Mouse (Mus musculus): Measurements from ENCODE around the gene Ern1. TPM values are rescaled to one million over a fixed set of nuclear protein-coding genes. Genes with fewer than 3 reads are reported as not detected.

Ern1 gene
- polyA plus RNA-seq, 1 experiment from 2014 or later = 6.3 TPM

DNA sequence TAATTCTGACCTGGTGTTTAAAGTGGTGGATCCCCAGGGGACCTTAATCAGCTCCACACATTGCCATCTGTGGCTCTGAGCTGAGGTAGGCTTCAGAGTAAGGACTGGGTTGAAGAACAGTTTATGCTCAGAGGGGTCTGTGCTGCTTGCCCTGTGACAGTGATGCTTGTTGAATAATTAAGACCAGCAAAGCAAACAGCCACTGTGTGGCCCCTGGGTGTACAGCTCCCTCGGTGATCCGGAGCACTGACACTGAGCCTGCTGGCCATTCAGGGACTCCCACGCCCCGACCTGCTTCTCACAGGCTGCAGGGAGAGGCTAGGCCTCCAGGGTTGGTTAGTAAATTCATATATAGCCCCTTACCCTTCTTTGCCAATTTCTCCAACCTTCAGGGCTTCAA, 31.9 kb upstream of the Ern1 start:
- WGBS = 52% methylated on average over 4 of the region's 4 CpGs
- ATAC-seq (ENCODE audit: insufficient number of reproducible peaks, low FRiP score, low TSS enrichment, low read depth) = no peak

DNA sequence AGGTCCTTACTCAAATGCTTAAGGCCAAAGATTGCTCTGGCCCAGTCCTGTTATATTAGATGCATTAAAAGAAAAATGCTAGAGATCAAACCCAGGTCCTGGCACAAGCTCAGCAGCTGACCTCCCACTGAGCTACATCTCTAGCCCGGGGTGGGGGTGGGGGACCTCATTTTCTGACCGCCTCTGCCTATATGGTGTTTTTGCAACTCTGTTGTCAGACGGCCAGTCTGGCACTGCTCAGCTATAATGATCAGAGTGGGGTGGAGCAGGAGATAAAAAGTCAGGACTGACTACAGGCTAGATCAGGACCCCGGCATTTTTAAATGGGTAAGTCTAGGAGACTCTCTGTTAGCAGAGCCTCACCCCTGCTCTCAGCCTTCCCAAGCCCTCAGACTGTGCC, 30.7 kb upstream of the Ern1 start:
- H3K36me3 ChIP-seq = no peaks in the 10 kb centered on the region
- no peak overlapping the region for H3K4me3 ChIP-seq (replicated peaks)
- H3K9ac ChIP-seq = no peak overlapping the region
- peak; percentile 46; the same call in 1 of the 2 replicates for ATAC-seq (ENCODE audit: insufficient number of reproducible peaks, low FRiP score, low TSS enrichment, low read depth)
- H3K4me1 ChIP-seq = peaks cover 15% of the 10 kb centered on the region
- no peaks in the 10 kb centered on the region for H3K9me3 ChIP-seq (replicated peaks)
- H3K4me2 ChIP-seq (replicated peaks) = no peak overlapping the region
- no peaks in the 10 kb centered on the region for H3K27me3 ChIP-seq
- 38% methylated on average over 4 of the region's 4 CpGs for WGBS
- H3K27ac ChIP-seq (replicated peaks) = peak overlapping the region; percentile 72

More for the DNA sequence above, 31.9 kb upstream of the Ern1 start:
- Histone ChIP-seq H3K27me3 (no peaks in the 10 kb centered on the region), H3K4me1 (peaks cover 15% of the 10 kb centered on the region), H3K36me3 (no peaks in the 10 kb centered on the region), H3K4me2 (replicated peaks) (no peak overlapping the region), H3K9ac (no peak overlapping the region), H3K27ac (replicated peaks) (no peak overlapping the region), H3K4me3 (replicated peaks) (no peak overlapping the region), H3K9me3 (replicated peaks) (no peaks in the 10 kb centered on the region)

DNA sequence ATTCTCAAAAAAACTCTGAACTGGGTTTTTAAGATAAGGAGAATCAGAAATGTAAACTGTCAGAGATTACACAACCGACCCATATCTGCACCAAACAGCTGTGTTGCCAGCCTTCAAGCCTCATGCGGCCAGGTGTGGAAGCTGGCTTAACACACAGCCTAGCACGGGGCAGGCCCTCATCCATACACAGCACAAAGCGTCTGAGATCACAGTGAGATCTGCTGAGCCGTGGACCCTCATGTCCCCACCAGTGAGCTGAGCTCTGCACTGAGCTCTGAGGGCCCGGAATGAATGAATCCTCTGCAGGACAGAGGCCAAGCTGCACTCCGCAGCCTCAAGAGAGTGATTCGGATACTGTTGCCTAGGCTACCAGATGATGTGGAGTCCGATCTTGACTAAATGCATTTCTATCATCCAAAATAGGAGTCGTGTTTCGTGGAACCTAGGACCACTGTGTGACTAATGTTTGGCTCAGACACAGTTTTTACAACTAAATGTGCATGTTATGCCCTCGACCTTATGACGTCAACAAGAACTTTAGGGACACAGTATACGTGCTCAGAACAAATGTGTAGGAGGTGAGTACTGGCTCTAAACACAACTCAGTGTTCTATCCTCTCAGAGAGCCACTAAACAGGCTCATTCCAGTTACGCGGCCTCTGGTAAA, 27.6 kb upstream of the Ern1 start:
- 0 out of 2 replicates have a peak, but pooled peaks cover 3% of the 10 kb centered on the region for H3K36me3 ChIP-seq
- 68% methylated on average over 16 of the region's 16 CpGs for WGBS
- peaks cover 15% of the 10 kb centered on the region for H3K4me1 ChIP-seq
- no peak for ATAC-seq (ENCODE audit: insufficient number of reproducible peaks, low FRiP score, low TSS enrichment, low read depth)
- H3K4me3 ChIP-seq (replicated peaks) = no peak overlapping the region
- no peaks in the 10 kb centered on the region for H3K9me3 ChIP-seq (replicated peaks)
- no peak overlapping the region for H3K27ac ChIP-seq (replicated peaks)
- no peak overlapping the region for H3K9ac ChIP-seq
- H3K4me2 ChIP-seq (replicated peaks) = no peak overlapping the region
- no peaks in the 10 kb centered on the region for H3K27me3 ChIP-seq

DNA sequence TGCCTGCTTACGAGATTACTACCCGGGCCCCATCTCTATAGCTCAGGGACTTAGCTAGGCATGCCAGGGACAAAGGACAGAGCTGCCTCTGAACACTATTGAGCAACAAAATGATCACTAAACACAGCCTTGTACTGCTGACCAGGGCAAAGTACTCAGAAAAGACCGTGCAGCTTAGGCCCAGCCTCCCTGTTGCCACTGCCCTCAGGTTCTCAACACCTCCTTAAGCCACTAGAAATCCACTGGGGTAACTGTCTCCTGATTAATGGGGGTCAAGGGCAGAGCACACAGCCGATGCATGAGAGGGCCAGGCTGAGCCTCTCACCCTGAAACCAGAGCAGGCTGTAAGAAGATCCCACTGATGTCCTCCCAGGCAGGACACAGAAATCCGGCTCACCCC, 26.8 kb upstream of the Ern1 start:
- 60% methylated on average over 5 of the region's 5 CpGs for WGBS
- H3K4me1 ChIP-seq = peaks cover 15% of the 10 kb centered on the region
- H3K27me3 ChIP-seq = no peaks in the 10 kb centered on the region
- H3K36me3 ChIP-seq = 0 out of 2 replicates have a peak, but pooled peaks cover 7% of the 10 kb centered on the region
- no peak overlapping the region for H3K4me3 ChIP-seq (replicated peaks)
- no peak for ATAC-seq (ENCODE audit: insufficient number of reproducible peaks, low FRiP score, low TSS enrichment, low read depth)
- no peak overlapping the region for H3K27ac ChIP-seq (replicated peaks)
- H3K9me3 ChIP-seq (replicated peaks) = no peaks in the 10 kb centered on the region
- H3K4me2 ChIP-seq (replicated peaks) = no peak overlapping the region
- no peak overlapping the region for H3K9ac ChIP-seq

DNA sequence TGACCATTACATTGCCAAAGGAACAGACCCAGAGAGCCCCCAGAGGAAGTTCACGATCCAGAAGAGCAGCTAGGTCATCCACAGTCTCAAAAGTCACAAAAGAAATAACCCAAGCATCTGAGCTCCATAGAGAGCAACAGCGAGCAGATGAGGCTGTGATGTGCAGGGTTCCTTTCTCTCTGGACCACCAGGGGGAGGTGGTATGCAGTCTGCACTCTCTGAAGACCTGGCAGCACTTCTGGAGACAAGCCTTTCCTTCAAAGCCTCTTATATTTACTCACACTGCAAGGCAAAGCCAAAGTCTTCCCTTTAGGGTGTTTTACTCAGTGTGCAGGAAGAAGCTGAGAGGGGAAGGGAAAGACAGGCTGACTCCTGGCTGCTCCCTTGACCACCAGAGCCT, 25.5 kb upstream of the Ern1 start:
- Histone ChIP-seq H3K27ac (replicated peaks) (no peak overlapping the region), H3K4me2 (replicated peaks) (no peak overlapping the region), H3K27me3 (no peaks in the 10 kb centered on the region), H3K4me1 (peaks cover 6% of the 10 kb centered on the region), H3K4me3 (replicated peaks) (no peak overlapping the region), H3K36me3 (peaks cover 20% of the 10 kb centered on the region), H3K9ac (no peak overlapping the region), H3K9me3 (replicated peaks) (no peaks in the 10 kb centered on the region)
- 48% methylated on average over 2 of the region's 2 CpGs for WGBS
- ATAC-seq (ENCODE audit: insufficient number of reproducible peaks, low FRiP score, low TSS enrichment, low read depth) = no peak

DNA sequence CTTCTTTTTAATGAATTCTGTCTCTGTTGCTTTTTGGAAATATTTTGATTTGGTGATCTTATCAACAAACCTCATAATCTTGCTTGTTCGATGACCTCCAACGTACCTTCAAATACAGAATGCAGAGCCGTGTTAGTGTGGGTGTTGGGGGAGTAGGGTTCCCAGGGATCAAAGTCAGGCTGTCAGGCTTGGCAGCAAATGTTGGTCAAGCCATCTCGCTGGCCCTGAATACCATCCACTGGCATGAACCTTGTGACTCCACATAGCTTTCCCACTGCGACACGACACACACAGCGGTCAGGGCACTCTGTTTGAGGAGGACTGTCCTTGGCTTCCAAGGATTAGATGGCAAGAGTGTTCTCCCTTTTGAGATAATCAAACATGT, 24.3 kb upstream of the Ern1 start:
- no peaks in the 10 kb centered on the region for H3K27me3 ChIP-seq
- H3K4me3 ChIP-seq (replicated peaks) = no peak overlapping the region
- no peaks in the 10 kb centered on the region for H3K9me3 ChIP-seq (replicated peaks)
- no peaks in the 10 kb centered on the region for H3K4me1 ChIP-seq
- H3K27ac ChIP-seq (replicated peaks) = no peak overlapping the region
- H3K9ac ChIP-seq = no peak overlapping the region
- 93% methylated on average over 7 of the region's 7 CpGs for WGBS
- ATAC-seq (ENCODE audit: insufficient number of reproducible peaks, low FRiP score, low TSS enrichment, low read depth) = no peak
- peaks cover 25% of the 10 kb centered on the region for H3K36me3 ChIP-seq
- H3K4me2 ChIP-seq (replicated peaks) = no peak overlapping the region

DNA sequence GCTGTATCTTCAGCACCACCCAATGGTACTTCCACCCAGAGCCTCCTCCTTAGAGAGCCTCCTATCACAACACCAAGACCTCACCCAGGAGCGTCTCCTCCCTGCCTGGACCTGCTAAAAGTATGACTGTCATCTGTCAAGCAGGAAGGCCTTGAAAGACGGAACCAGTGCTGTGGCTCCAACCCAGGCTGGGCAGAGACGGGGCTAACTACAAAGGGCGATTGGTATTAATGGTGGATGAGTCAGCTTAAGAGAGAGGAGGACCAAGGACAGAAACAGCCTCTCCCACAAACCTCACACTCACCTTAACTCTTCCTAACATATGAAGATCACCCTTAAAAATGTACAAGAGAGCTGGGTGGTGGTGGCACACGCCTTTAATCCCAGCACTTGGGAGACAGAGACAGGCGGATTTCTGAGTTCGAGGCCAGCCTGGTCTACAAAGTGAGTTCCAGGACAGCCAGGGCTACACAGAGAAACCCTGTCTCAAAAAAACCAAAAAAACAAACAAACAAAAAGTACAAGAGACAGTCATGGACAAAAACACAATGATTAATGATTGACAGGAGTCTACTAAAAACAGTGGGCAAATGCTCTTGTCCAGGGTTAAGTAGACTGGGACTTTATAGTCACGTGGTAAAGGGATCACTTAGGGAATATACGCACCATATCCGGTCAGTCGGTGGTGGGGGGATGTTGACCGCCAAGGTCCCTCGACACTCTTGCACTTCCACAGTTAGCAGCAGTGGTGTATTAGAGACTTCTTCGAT, 23.8 kb upstream of the Ern1 start:
- WGBS = 87% methylated on average over 14 of the region's 14 CpGs
- Histone ChIP-seq H3K27me3 (no peaks in the 10 kb centered on the region), H3K4me2 (replicated peaks) (no peak overlapping the region)

DNA sequence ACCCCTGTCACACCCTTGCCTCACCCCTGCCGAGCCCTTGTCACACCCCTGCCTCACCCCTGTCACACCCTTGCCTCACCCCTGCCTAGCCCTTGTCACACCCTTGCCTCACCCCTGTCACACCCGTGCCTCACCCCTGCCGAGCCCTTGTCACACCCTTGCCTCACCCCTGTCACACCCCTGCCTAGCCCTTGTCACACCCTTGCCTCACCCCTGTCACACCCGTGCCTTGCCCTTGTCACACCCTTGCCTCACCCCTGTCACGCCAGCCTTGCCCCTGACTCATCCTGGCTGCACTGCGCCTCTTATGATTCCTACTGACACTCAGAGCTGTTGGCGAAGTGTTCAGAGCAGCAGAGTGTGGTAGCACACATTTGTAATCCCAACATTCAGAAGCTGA, 20.0 kb upstream of the Ern1 start:
- no peak overlapping the region for H3K4me3 ChIP-seq (replicated peaks)
- WGBS = 89% methylated on average over 7 of the region's 7 CpGs
- no peak for ATAC-seq (ENCODE audit: insufficient number of reproducible peaks, low FRiP score, low TSS enrichment, low read depth)
- H3K4me2 ChIP-seq (replicated peaks) = no peak overlapping the region
- no peak overlapping the region for H3K9ac ChIP-seq
- no peaks in the 10 kb centered on the region for H3K9me3 ChIP-seq (replicated peaks)
- peaks cover 32% of the 10 kb centered on the region for H3K36me3 ChIP-seq
- H3K4me1 ChIP-seq = no peaks in the 10 kb centered on the region
- no peak overlapping the region for H3K27ac ChIP-seq (replicated peaks)
- no peaks in the 10 kb centered on the region for H3K27me3 ChIP-seq

More for the DNA sequence above, 23.8 kb upstream of the Ern1 start:
- no peak for ATAC-seq (ENCODE audit: insufficient number of reproducible peaks, low FRiP score, low TSS enrichment, low read depth)
- no peaks in the 10 kb centered on the region for H3K4me1 ChIP-seq
- no peak overlapping the region for H3K27ac ChIP-seq (replicated peaks)
- H3K9ac ChIP-seq = no peak overlapping the region
- peaks cover 26% of the 10 kb centered on the region for H3K36me3 ChIP-seq
- no peak overlapping the region for H3K4me3 ChIP-seq (replicated peaks)
- H3K9me3 ChIP-seq (replicated peaks) = no peaks in the 10 kb centered on the region

DNA sequence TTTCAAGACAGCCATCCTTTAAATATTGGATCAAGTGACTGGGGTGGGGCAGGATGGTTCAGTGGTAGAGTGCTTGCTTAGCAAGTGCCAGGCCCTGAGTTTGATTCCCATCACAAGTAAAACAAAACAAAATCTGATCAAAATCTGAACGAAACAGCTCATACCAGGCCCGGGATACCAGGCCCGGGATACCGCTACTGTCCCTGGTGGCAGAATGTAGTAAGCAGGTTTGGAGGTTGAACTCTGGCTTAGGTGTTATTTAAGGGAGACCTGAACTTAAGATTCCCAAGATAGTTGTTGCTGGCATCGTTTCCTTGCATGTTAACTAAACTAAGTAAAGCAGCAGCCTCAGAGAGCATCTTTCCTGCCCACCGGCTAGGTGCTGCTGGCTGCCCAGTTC, 18.6 kb upstream of the Ern1 start:
- H3K9me3 ChIP-seq (replicated peaks) = no peaks in the 10 kb centered on the region
- H3K4me3 ChIP-seq (replicated peaks) = no peak overlapping the region
- H3K27ac ChIP-seq (replicated peaks) = no peak overlapping the region
- H3K9ac ChIP-seq = no peak overlapping the region
- H3K4me2 ChIP-seq (replicated peaks) = no peak overlapping the region
- 87% methylated on average over 6 of the region's 6 CpGs for WGBS
- ATAC-seq (ENCODE audit: insufficient number of reproducible peaks, low FRiP score, low TSS enrichment, low read depth) = no peak
- no peaks in the 10 kb centered on the region for H3K27me3 ChIP-seq
- H3K4me1 ChIP-seq = no peaks in the 10 kb centered on the region
- H3K36me3 ChIP-seq = peaks cover 31% of the 10 kb centered on the region

DNA sequence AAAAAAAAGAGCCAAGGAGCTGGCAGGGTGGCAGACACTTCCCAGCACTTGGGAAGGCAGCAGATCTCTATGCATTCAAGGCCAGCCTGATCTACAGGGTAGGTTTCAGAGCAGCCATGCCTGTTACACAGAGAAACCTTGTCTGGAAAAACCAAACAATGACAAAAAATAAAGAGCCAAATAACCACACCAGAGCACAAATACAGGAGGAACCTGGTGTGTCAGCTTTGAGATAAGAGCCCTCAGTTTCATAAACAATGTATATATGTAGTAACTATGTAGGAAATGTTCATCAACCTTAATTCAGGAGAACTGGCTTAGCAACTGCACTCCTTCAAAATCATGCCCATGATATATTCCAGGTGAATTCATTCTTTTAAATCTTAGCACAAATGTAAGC, 16.5 kb upstream of the Ern1 start:
- Histone ChIP-seq H3K4me2 (replicated peaks) (no peak overlapping the region), H3K4me3 (replicated peaks) (no peak overlapping the region), H3K27ac (replicated peaks) (no peak overlapping the region), H3K36me3 (peaks cover 21% of the 10 kb centered on the region), H3K9me3 (replicated peaks) (no peaks in the 10 kb centered on the region), H3K27me3 (no peaks in the 10 kb centered on the region), H3K9ac (no peak overlapping the region), H3K4me1 (0 out of 2 replicates have a peak, but pooled peaks cover 3% of the 10 kb centered on the region)
- no peak for ATAC-seq (ENCODE audit: insufficient number of reproducible peaks, low FRiP score, low TSS enrichment, low read depth)

DNA sequence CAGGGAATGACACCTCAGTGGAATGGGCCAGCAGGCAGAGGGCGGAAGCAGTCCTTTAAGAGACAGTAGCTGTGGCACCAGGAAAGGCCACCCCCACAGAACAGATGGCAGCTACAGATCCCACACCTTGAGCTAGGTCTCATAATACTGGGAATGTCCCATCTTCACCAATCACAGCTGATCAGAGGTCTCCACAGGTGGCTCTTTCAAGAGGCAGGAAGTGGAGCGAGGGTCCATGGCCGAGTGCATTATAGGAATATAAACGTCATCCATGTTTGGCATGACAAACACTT, 15.7 kb upstream of the Ern1 start:
- H3K27me3 ChIP-seq = no peaks in the 10 kb centered on the region
- H3K9me3 ChIP-seq (replicated peaks) = no peaks in the 10 kb centered on the region
- H3K4me3 ChIP-seq (replicated peaks) = no peak overlapping the region
- 0 out of 2 replicates have a peak overlapping the region, but pooled peaks have one; percentile 23 for H3K27ac ChIP-seq (replicated peaks)
- 75% methylated on average over 4 of the region's 4 CpGs for WGBS
- 0 out of 2 replicates have a peak, but pooled peaks cover 3% of the 10 kb centered on the region for H3K4me1 ChIP-seq
- ATAC-seq (ENCODE audit: insufficient number of reproducible peaks, low FRiP score, low TSS enrichment, low read depth) = no peak
- H3K9ac ChIP-seq = no peak overlapping the region
- no peak overlapping the region for H3K4me2 ChIP-seq (replicated peaks)
- H3K36me3 ChIP-seq = peaks cover 14% of the 10 kb centered on the region; the same call in 1 of the 2 replicates

Data from embryonic facial prominence, embryonic 15.5 days (tissue).